Comparison of ENCODE assay signal across 21 mouse cellular contexts in the genomic region with DNA sequence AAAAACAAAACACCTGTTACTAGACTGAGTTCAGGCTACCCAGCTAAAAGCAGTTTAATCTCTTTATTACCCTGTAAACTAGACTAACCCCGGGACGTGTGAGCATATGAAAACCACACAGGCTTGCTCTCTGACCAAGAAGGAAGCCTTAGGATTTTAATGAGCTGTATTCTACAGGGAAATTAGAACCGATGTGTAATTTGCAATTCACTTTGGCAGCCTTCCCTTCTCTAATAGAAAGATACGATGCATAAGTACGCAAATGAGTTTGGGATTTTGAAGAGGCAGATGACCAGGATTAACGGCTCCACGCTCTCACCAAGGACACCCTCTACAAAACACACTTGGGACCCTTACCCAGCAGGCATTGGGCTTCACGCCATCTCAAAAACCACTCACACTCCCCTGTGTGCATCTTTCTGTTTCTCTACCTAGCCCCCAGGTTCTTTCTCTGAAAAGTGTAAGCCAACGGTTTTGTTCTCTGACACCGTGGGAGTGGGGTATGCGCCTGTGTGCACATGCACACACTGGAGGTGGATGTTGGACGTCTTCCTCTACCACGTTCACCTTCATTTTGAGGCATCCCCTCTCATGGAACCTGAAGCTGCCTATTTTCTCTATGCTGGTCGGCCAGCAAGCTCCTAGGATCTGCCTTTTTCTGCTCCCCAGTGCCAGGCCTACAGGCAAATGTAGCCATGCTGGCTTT. TPM values are rescaled to one million over a fixed set of nuclear protein-coding genes. Genes with fewer than 3 reads are reported as not detected.
A peak's percentile ranks its signal among the peaks of the same experiment; 100 is the strongest.
DNase-seq lines count a peak whose midpoint lies in the region; ATAC-seq and TF ChIP-seq lines count a peak whose summit lies in the region.
"Had no signal": no experiment of that assay in that cellular context is flagged by ENCODE, and none has a peak within 500 bp of the region (broad histone marks: within the 10 kb centered on the region; RNA-seq: fewer than 3 reads in every experiment).

No protein-coding gene starts in this region.

- H3K27ac ChIP-seq in forebrain, embryonic 12.5 days = no peak overlapping the region
- no peak overlapping the region for H3K27ac ChIP-seq in forebrain, postnatal 0 days (ENCODE audit: low read depth, low read length)
- H3K27ac ChIP-seq in kidney, embryonic 15.5 days = peak overlapping the region; percentile 30; the same call in 1 of the 2 replicates
- H3K27ac ChIP-seq in forebrain, embryonic 15.5 days (replicated peaks) = no peak overlapping the region
- 0 out of 2 replicates have a peak overlapping the region, but pooled peaks have one; percentile 15 for H3K27ac ChIP-seq in midbrain, embryonic 14.5 days (replicated peaks; ENCODE audit: low read depth, low read length)

- H3K9ac ChIP-seq in forebrain, embryonic 12.5 days = no peak overlapping the region
- no peak overlapping the region for H3K9ac ChIP-seq in forebrain, postnatal 0 days
- no peak overlapping the region for H3K9ac ChIP-seq in kidney, embryonic 15.5 days
- H3K9ac ChIP-seq in forebrain, embryonic 15.5 days (replicated peaks) = no peak overlapping the region
- H3K9ac ChIP-seq in midbrain, embryonic 14.5 days (replicated peaks; ENCODE audit: low read length) = no peak overlapping the region

- H3K4me3 ChIP-seq in forebrain, embryonic 12.5 days (replicated peaks) = no peak overlapping the region
- H3K4me3 ChIP-seq in forebrain, postnatal 0 days (ENCODE audit: low read depth, low read length) = no peak overlapping the region
- no peak overlapping the region for H3K4me3 ChIP-seq in kidney, embryonic 15.5 days (replicated peaks)
- no peak overlapping the region for H3K4me3 ChIP-seq in forebrain, embryonic 15.5 days
- H3K4me3 ChIP-seq in midbrain, embryonic 14.5 days (replicated peaks; ENCODE audit: low read depth, low read length) = no peak overlapping the region
- H3K4me3 ChIP-seq: megakaryocyte, embryonic 14.5 days had no signal

- H3K4me1 ChIP-seq in forebrain, embryonic 12.5 days = 0 out of 2 replicates have a peak, but pooled peaks cover 2% of the 10 kb centered on the region
- H3K4me1 ChIP-seq in forebrain, postnatal 0 days (ENCODE audit: insufficient read depth) = no peaks in the 10 kb centered on the region
- H3K4me1 ChIP-seq in kidney, embryonic 15.5 days = peaks cover 33% of the 10 kb centered on the region
- H3K4me1 ChIP-seq in forebrain, embryonic 15.5 days = peaks cover 4% of the 10 kb centered on the region; the same call in 1 of the 2 replicates
- H3K4me1 ChIP-seq in midbrain, embryonic 14.5 days (ENCODE audit: control insufficient read depth, insufficient read depth, low read length) = 0 out of 2 replicates have a peak, but pooled peaks cover 3% of the 10 kb centered on the region

- H3K4me2 ChIP-seq in forebrain, embryonic 12.5 days = no peak overlapping the region
- no peak overlapping the region for H3K4me2 ChIP-seq in forebrain, postnatal 0 days (ENCODE audit: low read depth)
- no peak overlapping the region for H3K4me2 ChIP-seq in kidney, embryonic 15.5 days
- no peak overlapping the region for H3K4me2 ChIP-seq in forebrain, embryonic 15.5 days (replicated peaks)
- H3K4me2 ChIP-seq in midbrain, embryonic 14.5 days (ENCODE audit: low read length) = no peak overlapping the region

- ATAC-seq in forebrain, embryonic 12.5 days (ENCODE audit: low FRiP score) = peak; percentile 27; the same call in 1 of the 2 replicates
- ATAC-seq in forebrain, postnatal 0 days = no peak
- no peak for ATAC-seq in kidney, embryonic 15.5 days (replicated peaks; ENCODE audit: low FRiP score)
- ATAC-seq in forebrain, embryonic 15.5 days (replicated peaks) = peak; percentile 55
- ATAC-seq in midbrain, embryonic 14.5 days (ENCODE audit: low FRiP score, low TSS enrichment) = peak; percentile 28; the same call in 1 of the 2 replicates
- no peak for ATAC-seq in megakaryocyte progenitor cell, adult 5-6 weeks (replicated peaks; ENCODE audit: poor library complexity)

- no peak for TF ChIP-seq CTCF in forebrain, postnatal 0 days (IDR thresholded peaks at IDR 0.05; ENCODE audit: low read depth)

- H3K27me3 ChIP-seq in forebrain, embryonic 12.5 days = no peaks in the 10 kb centered on the region
- H3K27me3 ChIP-seq in forebrain, postnatal 0 days (ENCODE audit: insufficient read depth, low read length) = no peaks in the 10 kb centered on the region
- H3K27me3 ChIP-seq in kidney, embryonic 15.5 days = no peaks in the 10 kb centered on the region
- no peaks in the 10 kb centered on the region for H3K27me3 ChIP-seq in forebrain, embryonic 15.5 days
- H3K27me3 ChIP-seq in midbrain, embryonic 14.5 days (ENCODE audit: control insufficient read depth, insufficient read depth, low read length) = no peaks in the 10 kb centered on the region
- H3K27me3 ChIP-seq: Patski had no signal

- 75% methylated on average over 14 of the region's 14 CpGs for WGBS in forebrain, embryonic 12.5 days
- WGBS in forebrain, postnatal 0 days = 37% methylated on average over 14 of the region's 14 CpGs
- 79% methylated on average over 14 of the region's 14 CpGs for WGBS in kidney, embryonic 15.5 days
- WGBS in forebrain, embryonic 15.5 days = 42% methylated on average over 14 of the region's 14 CpGs
- WGBS in midbrain, embryonic 14.5 days = 55% methylated on average over 14 of the region's 14 CpGs

- no peaks in the 10 kb centered on the region for H3K9me3 ChIP-seq in forebrain, embryonic 12.5 days
- H3K9me3 ChIP-seq in forebrain, postnatal 0 days (ENCODE audit: low read length) = no peaks in the 10 kb centered on the region
- no peaks in the 10 kb centered on the region for H3K9me3 ChIP-seq in kidney, embryonic 15.5 days (replicated peaks)
- no peaks in the 10 kb centered on the region for H3K9me3 ChIP-seq in forebrain, embryonic 15.5 days
- no peaks in the 10 kb centered on the region for H3K9me3 ChIP-seq in midbrain, embryonic 14.5 days (ENCODE audit: control insufficient read depth, low read length)
- H3K9me3 ChIP-seq: megakaryocyte, embryonic 14.5 days had no signal

- no peak for DNase-seq in forebrain, postnatal 0 days
- DNase-seq in kidney, adult 8-10 months = no peak
- DNase-seq in midbrain, embryonic 14.5 days = peak; percentile 70
- DNase-seq in adrenal gland, adult 2 months = no peak
- DNase-seq: cerebellum, adult 2 months; embryo, embryonic 11 days; kidney, postnatal 10 days; layer of hippocampus, adult 9-11 months; lung, adult 18-20 months; retina, postnatal 1 day had no signal

- H3K36me3 ChIP-seq in forebrain, embryonic 12.5 days (replicated peaks) = no peaks in the 10 kb centered on the region
- no peaks in the 10 kb centered on the region for H3K36me3 ChIP-seq in forebrain, postnatal 0 days (ENCODE audit: insufficient read depth)
- no peaks in the 10 kb centered on the region for H3K36me3 ChIP-seq in kidney, embryonic 15.5 days
- no peaks in the 10 kb centered on the region for H3K36me3 ChIP-seq in forebrain, embryonic 15.5 days
- H3K36me3 ChIP-seq in midbrain, embryonic 14.5 days (ENCODE audit: control insufficient read depth, insufficient read depth, low read length) = no peaks in the 10 kb centered on the region

RNA-seq across cellular contexts. Expression of gene Adh1, which starts 18.6 kb away (rescaled TPM):
- polyA plus RNA-seq in forebrain, embryonic 12.5 days (2016; fragmentation: Nextera tagmentation; extraction: Ambion mirVana) = 0.20 and 0.55 TPM in 2 replicates
- total RNA-seq in forebrain, postnatal 0 days (2014; rRNA removed) = 1.8 and 2.2 TPM in 2 replicates
- 3.0 and 3.8 TPM in 2 replicates for polyA plus RNA-seq in forebrain, postnatal 0 days (2015; fragmentation: Nextera tagmentation; extraction: Ambion mirVana)
- polyA plus RNA-seq in kidney, embryonic 15.5 days (2015; fragmentation: Nextera tagmentation; extraction: Ambion mirVana) = 43.5 and 86.9 TPM in 2 replicates
- 0.56 and 0.57 TPM in 2 replicates for polyA plus RNA-seq in forebrain, embryonic 15.5 days (2015; fragmentation: Nextera tagmentation; extraction: Ambion mirVana)
- 0.32 and 0.51 TPM in 2 replicates for polyA plus RNA-seq in midbrain, embryonic 14.5 days (2014; fragmentation: Nextera tagmentation; extraction: Ambion mirVana)
- total RNA-seq in adrenal gland, adult 2 months (2021) = 1,000 to 10,000 TPM; 1,828 to 8,328 TPM
- polyA plus RNA-seq in adrenal gland, adult 2 months (2012; rRNA removed) = 1,650 and 3,116 TPM in 2 replicates
- not detected in 2 replicates for total RNA-seq in megakaryocyte progenitor cell, adult 5-6 weeks (2015)
- not detected in 2 replicates for total RNA-seq in megakaryocyte progenitor cell, adult 5-6 weeks (2017)

RNA-seq across cellular contexts. Expression of gene Adh7, which starts 24.6 kb away (rescaled TPM):
- polyA plus RNA-seq in forebrain, embryonic 12.5 days (2016; fragmentation: Nextera tagmentation; extraction: Ambion mirVana) = 0.17 TPM in 1 of 2 replicates, not detected in the other
- 0.62 and 1.6 TPM in 2 replicates for total RNA-seq in forebrain, postnatal 0 days (2014; rRNA removed)
- polyA plus RNA-seq in forebrain, postnatal 0 days (2015; fragmentation: Nextera tagmentation; extraction: Ambion mirVana) = 1.0 TPM in 2 replicates
- 0.74 and 0.91 TPM in 2 replicates for polyA plus RNA-seq in kidney, embryonic 15.5 days (2015; fragmentation: Nextera tagmentation; extraction: Ambion mirVana)
- polyA plus RNA-seq in forebrain, embryonic 15.5 days (2015; fragmentation: Nextera tagmentation; extraction: Ambion mirVana) = 0.15 and 1.1 TPM in 2 replicates
- polyA plus RNA-seq in midbrain, embryonic 14.5 days (2014; fragmentation: Nextera tagmentation; extraction: Ambion mirVana) = 1.1 and 1.4 TPM in 2 replicates
- total RNA-seq in adrenal gland, adult 2 months (2021) = 10 to 100 TPM in 1 of 2 experiments, 1 to 10 TPM in 1; 8.4 to 61.8 TPM
- polyA plus RNA-seq in adrenal gland, adult 2 months (2012; rRNA removed) = 3.9 and 4.4 TPM in 2 replicates
- total RNA-seq in megakaryocyte progenitor cell, adult 5-6 weeks (2015) = not detected in 2 replicates
- not detected in 2 replicates for total RNA-seq in megakaryocyte progenitor cell, adult 5-6 weeks (2017)
- polyA plus RNA-seq: cerebellum, adult 2 months; limb, embryonic 11.5 days; spleen, adult 2 months had no signal

RNA-seq across cellular contexts. Expression of gene 4930579F01Rik, which starts 48.5 kb away (rescaled TPM):
- polyA plus RNA-seq in forebrain, embryonic 12.5 days (2016; fragmentation: Nextera tagmentation; extraction: Ambion mirVana) = not detected in 2 replicates
- not detected in 2 replicates for total RNA-seq in forebrain, postnatal 0 days (2014; rRNA removed)
- polyA plus RNA-seq in forebrain, postnatal 0 days (2015; fragmentation: Nextera tagmentation; extraction: Ambion mirVana) = 0.09 TPM in 1 of 2 replicates, not detected in the other
- 0.09 and 0.19 TPM in 2 replicates for polyA plus RNA-seq in kidney, embryonic 15.5 days (2015; fragmentation: Nextera tagmentation; extraction: Ambion mirVana)
- not detected in 2 replicates for polyA plus RNA-seq in forebrain, embryonic 15.5 days (2015; fragmentation: Nextera tagmentation; extraction: Ambion mirVana)
- polyA plus RNA-seq in midbrain, embryonic 14.5 days (2014; fragmentation: Nextera tagmentation; extraction: Ambion mirVana) = not detected in 2 replicates
- not detected for total RNA-seq in adrenal gland, adult 2 months (2021)
- polyA plus RNA-seq in adrenal gland, adult 2 months (2012; rRNA removed) = not detected in 2 replicates
- not detected in 2 replicates for total RNA-seq in megakaryocyte progenitor cell, adult 5-6 weeks (2015)
- total RNA-seq in megakaryocyte progenitor cell, adult 5-6 weeks (2017) = not detected in 2 replicates
- total RNA-seq: heart, adult 18-20 months; heart, postnatal 10 days had no signal
- polyA plus RNA-seq: cerebellum, adult 2 months; limb, embryonic 11.5 days; neural tube, embryonic 11.5 days; Patski; spleen, adult 2 months had no signal

Comparison
In these comparisons a context has a peak if more than half of its experiments do, and no peak if none do; other contexts are left out.
1. ATAC-seq: peak in forebrain, embryonic 12.5 days (single experiment), forebrain, embryonic 15.5 days (single experiment) and midbrain, embryonic 14.5 days (single experiment); none in forebrain, postnatal 0 days (single experiment), kidney, embryonic 15.5 days (single experiment) and megakaryocyte progenitor cell, adult 5-6 weeks (single experiment).
2. H3K27ac ChIP-seq: peak in kidney, embryonic 15.5 days (single experiment) and midbrain, embryonic 14.5 days (single experiment); none in forebrain, embryonic 12.5 days (single experiment), forebrain, postnatal 0 days (single experiment) and forebrain, embryonic 15.5 days (single experiment).
3. RNA of gene Adh1, which starts 18.6 kb away (polyA plus RNA-seq): 1,650 to 3,116 TPM in adrenal gland, adult 2 months; 43.5 to 86.9 TPM in kidney, embryonic 15.5 days, 3.0 to 3.8 TPM in forebrain, postnatal 0 days, 0.56 to 0.57 TPM in forebrain, embryonic 15.5 days, 0.32 to 0.51 TPM in midbrain, embryonic 14.5 days and 0.20 to 0.55 TPM in forebrain, embryonic 12.5 days; every median in the first group is over 10 times any median in the second.